Mouse (Mus musculus): ENCODE results near the gene Trim80.

DNA sequence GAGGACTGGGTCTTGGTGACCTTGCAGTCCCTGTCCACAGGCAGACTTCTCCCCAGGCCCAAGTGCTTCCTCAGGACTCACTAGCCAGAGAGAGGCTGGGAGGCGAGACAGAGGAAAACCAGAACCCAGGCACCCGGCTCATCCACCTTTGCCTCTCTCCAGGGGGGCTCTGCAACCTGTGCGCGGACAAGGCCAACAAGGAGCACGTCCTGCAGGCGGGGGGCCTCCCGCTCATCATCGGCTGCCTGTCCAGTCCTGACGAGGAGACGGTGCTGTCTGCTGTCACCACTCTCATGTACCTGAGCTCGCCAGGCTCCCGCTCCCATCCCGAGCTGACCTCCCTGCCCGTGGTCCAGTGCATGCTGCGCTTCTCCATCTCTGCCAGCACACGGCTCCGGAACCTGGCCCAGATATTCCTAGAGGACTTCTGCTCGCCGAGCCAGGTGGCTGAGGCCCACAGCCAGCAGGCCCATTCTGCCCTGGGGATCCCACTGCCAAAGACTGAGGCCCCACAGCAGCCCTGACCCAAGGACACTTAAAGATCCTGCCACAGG is 48.3 kb downstream of the Trim80 start:
- no peak for TF ChIP-seq CTCF (IDR thresholded peaks at IDR 0.05; ENCODE audit: low read depth)
- TF ChIP-seq EP300 (IDR thresholded peaks at IDR 0.05; ENCODE audit: low read depth), result no peak

Measured in heart, postnatal 0 days (tissue).